Mouse (Mus musculus) lung, adult 2 months (tissue): ENCODE results near the gene Smg9.

ENCODE experiments used
- CTCF ChIP-seq: fragments of 200-500 bp; IDR thresholded peaks from 2 replicates; pipeline ENCODE4 v1.5.1; 2011; ENCODE audit warnings: mild to moderate bottlenecking, low read length, control low read depth; ENCODE audit not compliant: insufficient read depth
- POLR2A ChIP-seq: fragments of 200-500 bp; IDR thresholded peaks from 2 replicates; pipeline ENCODE4 v1.6.1; 2011; ENCODE audit warnings: low read depth, mild to moderate bottlenecking, control low read depth, low read length, borderline replicate concordance; ENCODE audit errors: extremely low read depth

DNA sequence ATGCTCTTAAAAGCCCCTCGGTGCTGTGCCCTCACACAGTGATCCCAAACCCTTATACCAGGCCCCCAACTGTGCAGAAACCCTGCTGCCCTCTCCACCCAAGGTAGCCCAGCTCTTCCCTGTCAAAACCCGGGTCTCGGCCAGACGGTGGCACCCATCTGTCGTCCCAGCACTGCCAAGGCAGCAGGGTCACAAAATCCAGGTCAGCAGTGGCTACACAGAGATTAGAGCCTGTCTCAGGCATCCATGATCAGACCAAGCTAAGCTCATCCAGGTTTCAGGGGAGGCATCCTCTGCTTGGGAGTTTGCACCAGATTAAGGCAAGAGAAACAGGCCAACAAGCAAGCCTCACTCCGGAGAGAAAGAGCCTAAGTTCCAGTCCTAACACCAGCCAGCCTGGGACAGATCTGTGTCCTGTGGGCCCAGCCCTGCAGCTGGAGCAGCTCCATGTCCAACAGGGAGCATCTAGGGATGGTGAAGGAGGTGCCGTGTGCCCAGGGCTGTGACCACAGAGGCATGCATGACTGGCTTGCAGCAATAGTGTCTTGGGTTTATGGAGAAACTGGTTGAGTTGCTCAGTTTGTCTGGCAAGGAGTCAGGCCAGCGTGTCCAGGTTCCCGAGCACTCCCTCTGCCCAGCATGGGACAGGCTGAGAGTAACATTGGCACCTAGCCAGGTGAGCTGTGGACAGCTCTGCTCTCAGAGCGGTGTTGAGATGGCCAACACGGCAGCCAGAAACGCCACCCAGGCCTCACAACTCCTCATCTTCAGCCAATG, 24.7 kb downstream of the Smg9 start:
- TF ChIP-seq POLR2A: no peak
- no peak for TF ChIP-seq CTCF
